Mouse (Mus musculus): ENCODE results near the gene Chd1l. TPM values are rescaled to one million over a fixed set of nuclear protein-coding genes. Genes with fewer than 3 reads are reported as not detected.

The Chd1l gene
- total RNA-seq, 2 experiments from 2014 or later, result 12.8 to 14.1 TPM

DNA sequence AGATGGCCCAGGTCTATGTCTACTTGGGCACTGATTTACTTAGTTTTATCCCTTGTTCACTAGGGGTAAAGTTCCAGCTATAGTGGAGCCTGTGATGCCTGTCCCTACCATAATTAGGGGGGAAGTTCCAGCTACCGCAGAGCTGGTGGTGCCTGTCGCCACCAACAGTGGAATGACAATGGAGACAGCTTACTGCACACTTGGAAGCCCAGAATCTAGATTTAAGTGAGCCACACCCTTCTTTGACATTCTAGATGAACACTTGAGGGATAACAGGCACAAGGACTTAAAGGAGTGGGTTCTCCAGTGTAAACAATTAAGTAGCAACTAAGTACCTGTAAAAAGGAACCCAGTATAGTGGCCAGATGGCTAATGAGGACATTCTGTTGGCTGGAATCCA lies 73.0 kb downstream of the Chd1l start:
- no peak for DNase-seq
- intact Hi-C loops (cut with DNase I), result no loop called here

- DNase-seq, result no peak
- intact Hi-C loops (cut with DNase I), result no loop called here
These were observed 74.3 kb downstream of the Chd1l start for GRCm38 (mm10) chr3:97535660-97536059.

GRCm38 (mm10) chr3:97525458-97525857 lies 84.5 kb downstream of the Chd1l start:
- intact Hi-C loops (cut with DNase I), result no loop called here
- no peak for DNase-seq

DNA sequence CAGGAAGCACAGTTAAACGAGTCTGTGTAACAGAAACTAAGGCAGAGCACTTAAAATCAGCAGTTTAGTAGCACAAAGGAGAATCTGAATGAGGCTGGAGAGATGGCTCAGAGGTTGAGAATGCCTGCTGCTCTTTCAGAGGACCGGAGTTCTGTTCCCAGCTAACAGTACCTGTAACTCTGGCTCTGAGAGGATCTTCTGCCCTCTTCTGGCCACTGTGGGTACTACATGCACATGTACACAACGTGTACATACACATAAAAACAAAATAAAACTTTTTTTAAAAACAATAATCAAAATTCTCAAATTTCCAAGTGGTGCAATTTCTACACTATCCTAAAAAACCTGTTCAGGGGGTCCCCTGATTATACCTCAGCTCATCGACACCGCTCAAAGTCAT lies 85.2 kb downstream of the Chd1l start:
- DNase-seq, result peak; percentile 1 to 7
- intact Hi-C loops (cut with DNase I), result no loop called here

GRCm38 (mm10) chr3:97521946-97522731 lies 87.9 kb downstream of the Chd1l start:
- intact Hi-C loops (cut with DNase I), result no loop called here
- no peak for DNase-seq

- DNase-seq, result no peak
- intact Hi-C loops (cut with DNase I), result no loop called here
These were observed 90.1 kb downstream of the Chd1l start for GRCm38 (mm10) chr3:97519883-97520282.

GRCm38 (mm10) chr3:97512296-97512695 lies 97.7 kb downstream of the Chd1l start:
- DNase-seq, result no peak
- intact Hi-C loops (cut with DNase I), result no loop called here

Other genes starting within 250 kb of the Chd1l start
- gene Olfr1402, start 188.2 kb downstream of the Chd1l start, total RNA-seq (2021), result not detected
- 1 to 10 TPM; 7.5 to 7.6 TPM for gene Fmo5, start 18.6 kb upstream of the Chd1l start, total RNA-seq (2021)
- gene Prkab2, start 48.0 kb upstream of the Chd1l start, total RNA-seq (2021), result 10 to 100 TPM; 17.5 to 18.8 TPM
- gene Gm17651, start 64.5 kb upstream of the Chd1l start, total RNA-seq (2021), result not detected